Mouse (Mus musculus): ENCODE measurements around the gene Ankdd1a.
A peak's percentile ranks its signal among the peaks of the same experiment; 100 is the strongest.

Ankdd1a gene

DNA sequence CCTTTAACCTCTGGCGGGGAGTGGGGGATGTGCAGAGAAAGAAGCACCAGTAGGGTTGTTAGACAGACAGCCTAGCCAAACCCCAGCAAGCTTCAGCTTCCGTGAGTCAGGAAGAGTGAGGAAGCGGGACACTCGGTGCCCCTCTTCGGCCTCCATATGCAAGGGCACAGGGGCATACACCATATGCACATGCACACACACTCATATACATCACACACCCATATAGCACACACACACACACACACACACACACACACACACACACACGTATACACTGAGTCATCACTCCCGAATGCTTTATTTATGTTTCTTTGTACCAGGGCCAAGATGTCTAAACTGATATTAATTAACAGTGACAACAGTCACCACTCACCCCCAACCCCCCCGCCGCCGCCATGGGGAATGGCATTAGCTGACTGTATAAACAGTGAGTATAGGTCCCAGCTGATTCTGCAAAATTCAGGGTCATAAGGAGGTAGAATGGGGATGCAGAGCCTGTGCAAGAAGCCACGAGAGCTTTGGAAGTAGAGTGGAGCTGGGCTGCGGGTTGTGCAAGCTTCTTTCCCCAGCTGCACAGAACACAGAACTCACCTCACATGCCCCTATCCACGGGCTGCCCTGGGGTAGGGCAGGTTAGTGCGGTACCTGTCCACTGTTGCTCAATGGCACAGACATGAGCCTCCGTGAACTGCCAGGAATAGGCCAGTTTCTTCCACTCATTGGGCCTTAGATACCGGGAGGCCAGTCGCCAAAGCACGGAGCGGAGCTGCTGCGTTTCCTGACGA, 17.1 kb downstream of the Ankdd1a start:
- DNase-seq (ENCODE audit: low spot score), result no peak

DNA sequence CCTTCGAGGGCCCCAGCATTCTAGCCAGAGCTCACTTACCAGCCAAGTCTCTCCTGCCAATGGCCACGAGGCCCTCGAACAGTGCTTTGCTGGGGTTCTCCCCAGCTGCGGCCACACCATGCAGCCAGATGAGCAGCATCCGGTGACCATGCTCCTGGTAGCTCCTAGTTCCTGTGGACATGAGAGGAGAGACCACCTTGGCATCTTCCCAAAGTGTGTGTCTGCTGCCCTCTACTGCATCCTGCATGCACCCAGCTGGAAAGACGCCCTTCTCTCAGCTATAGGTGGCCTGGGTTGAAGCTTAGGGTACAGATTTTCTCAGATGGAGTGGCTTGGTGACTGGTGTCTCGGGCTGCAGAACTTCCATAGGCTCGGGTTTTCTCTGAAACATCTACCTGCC, 17.8 kb downstream of the Ankdd1a start:
- no peak for DNase-seq (ENCODE audit: low spot score)

DNA sequence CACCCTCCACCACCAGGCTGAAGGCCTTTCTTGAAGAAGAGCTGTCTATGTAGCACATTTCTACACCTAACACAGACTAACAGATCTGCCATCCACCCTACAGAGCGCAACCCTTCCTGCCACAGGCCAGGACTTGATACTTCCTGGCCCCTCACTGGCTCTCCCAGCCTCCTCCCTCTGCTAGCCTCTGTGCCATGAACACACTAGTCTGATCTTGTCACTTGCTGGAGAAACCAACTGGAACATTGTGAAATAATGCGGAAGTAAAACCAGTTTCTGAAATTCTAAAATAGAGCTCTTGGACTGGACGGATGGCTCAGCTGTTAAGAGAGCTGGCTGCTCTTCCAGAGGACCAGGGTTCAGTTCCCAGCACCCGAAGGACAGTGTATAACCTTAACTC, 27.1 kb downstream of the Ankdd1a start:
- no peak for DNase-seq (ENCODE audit: low spot score)

DNA sequence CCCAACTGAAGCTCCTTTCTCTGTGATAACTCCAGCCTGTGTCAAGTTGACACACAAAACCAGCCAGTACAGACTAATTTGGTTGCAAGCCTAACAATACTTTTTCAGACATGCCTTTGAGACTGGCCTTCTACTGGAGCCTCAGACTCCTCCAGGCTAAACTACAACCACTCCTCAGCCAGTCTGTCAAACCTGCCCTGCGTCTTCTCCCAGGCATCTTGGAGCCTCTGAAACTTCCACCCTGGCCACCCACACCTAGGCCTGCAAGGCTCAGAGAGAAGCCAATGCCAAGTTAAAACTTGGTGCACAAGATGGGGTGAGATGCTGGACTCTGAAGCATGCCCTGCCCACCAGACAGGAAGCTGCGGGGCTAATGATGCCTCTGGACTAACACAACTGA, 27.6 kb downstream of the Ankdd1a start:
- DNase-seq (ENCODE audit: low spot score), result no peak

DNA sequence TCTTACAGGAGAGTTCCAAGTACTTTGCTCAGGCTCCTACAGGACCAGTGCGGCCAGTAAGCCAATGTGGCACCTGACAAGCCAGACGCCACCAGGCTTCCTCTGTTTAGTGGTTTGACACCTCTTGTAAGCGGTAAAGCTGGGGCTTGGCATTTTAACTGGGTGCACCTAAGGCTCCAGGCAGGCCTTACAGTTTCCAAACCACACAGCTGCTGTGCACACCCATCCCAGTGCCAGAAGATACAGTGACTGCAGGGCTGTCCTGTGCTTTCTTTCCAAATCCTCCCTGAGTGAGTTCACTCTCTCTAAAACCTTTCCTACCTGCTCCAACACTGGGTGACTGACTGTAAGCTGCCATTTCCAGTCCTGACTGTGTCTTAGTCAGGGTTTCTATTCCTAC, 28.5 kb downstream of the Ankdd1a start:
- no peak for DNase-seq (ENCODE audit: low spot score)

DNA sequence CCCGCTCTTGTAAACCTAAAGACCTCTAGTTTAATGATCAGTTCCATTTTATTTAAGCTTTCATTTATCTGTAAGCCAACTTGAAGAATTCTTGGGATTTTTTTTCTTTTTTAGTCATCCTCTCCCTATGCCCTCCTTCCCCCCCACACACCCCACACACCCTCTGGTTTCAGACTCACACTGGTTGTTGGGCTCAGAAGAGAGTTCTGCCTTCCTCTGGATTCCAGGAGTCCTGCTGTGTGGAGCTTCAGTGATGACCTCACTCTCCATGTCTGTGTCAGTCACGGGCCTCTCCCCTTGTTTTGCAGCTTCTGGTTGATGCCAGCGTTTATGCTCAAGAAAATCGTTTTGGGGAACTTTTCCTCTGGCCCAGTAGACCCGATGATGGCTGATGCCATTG, 39.9 kb downstream of the Ankdd1a start:
- DNase-seq (ENCODE audit: low spot score), result no peak

DNA sequence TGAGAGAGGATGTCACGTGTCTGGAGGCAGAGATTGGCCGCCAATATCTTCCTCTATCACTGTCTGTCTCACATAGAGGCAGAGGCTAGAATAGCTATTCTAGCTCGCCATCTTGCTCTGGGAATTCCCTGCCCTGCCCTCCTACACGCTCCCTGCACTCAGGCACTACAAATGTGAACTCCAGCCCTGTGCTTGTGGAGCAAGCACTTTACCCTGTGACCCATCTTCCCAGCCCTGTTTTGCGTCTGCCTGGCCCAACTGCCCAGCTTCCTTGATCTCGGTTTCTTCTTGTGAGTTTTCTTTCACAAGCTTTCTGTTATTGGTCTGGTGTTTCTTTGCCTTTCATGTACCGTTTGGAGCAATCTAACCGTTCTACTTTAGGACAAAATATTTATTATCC, 40.8 kb downstream of the Ankdd1a start:
- no peak for DNase-seq (ENCODE audit: low spot score)

DNA sequence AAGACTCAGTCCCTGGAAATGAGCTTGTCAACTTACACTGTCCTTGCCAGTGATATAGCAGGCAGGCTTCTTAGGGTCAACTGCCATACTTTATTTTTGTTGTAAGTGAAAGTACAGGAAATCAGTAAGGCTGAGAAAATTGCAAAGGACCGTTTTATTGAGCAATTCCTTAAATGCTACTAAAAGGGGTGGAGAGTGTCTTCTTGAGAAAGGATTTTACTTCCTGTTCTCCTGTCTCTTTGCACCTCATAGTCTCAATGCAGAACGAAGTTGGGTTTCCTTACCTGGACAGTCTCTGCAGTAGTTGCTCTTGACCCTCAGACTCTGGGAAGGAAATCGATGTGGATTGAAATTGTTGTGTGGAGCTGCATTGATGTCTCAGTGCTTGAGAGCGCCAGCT, 47.2 kb downstream of the Ankdd1a start:
- DNase-seq (ENCODE audit: low spot score), result no peak

DNA sequence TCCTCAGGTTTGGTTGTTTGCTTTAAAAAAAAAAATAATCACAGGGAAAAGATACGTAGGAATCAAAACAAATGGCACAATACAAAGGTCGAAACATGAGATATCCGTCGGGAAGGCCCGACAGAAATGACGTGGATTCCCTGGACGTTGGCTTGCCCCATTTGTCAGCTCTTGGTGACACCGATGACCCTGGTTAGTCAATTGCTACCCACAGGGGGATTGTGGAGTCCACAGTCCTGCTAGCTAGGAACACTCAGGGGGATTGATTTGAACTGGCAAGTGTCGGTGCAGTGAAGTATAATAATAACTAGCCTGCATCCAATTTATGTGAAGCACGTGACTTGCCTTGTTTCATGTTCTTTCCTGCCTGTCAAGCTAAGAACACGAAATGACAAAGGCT, 52.3 kb downstream of the Ankdd1a start:
- DNase-seq (ENCODE audit: low spot score), result no peak

DNA sequence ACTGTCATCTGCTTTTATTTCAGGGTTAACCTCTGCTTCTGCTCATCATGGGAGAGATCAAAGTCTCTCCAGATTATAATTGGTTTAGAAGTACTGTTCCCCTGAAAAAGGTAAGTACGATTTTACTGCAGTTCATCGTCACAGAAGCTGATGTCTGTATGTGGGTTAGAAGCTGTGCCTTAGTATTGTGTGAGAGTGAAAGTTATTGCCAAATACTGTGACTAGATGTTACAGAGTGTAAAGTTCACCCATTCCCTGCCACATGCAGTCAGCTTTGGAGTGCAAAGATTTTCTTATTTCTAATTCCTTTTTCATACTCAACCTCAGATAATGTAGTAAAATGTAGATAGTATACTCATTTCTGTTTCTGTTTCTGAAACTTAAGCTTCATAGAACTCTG, 54.8 kb downstream of the Ankdd1a start:
- DNase-seq (ENCODE audit: low spot score), result no peak

DNA sequence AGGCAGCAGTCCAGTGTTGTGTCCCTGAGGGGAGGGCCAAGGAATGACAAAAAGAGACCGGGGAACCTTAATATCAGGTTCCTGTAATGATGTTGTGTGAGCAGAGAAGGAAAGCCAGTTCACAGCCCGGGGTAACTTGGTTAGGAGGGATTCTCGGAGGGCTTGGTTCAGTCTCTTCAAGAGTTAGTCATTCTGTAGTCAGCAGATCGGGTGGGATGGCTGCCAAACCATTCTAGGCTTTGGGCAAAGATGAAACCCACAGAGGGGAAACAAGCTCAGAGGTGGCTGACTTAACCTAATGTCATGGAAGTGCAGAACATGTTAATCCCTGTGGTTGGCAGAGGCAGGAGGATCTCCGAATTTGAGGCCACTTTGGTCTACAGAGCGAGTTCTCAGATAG, 55.8 kb downstream of the Ankdd1a start:
- DNase-seq (ENCODE audit: low spot score), result peak; percentile 15

DNA sequence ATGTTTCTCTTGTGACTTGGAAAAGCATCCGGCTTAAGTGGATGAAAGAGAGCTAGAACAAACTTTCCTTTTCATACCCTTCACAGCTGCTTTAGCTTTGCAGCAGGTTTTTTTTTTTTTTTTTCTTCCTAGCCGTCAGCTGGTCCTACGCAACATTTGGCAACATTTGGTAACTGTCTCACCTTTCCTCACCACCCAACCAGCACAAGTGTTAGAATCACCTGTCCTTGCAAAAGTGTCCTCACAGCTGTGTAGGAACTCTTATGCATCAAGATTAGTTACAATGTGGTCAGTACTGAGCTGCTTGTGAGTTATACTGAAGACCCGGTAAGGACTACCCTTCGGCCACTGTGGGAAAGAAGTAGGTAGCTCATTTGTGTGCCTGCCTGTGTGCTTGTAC, 57.4 kb downstream of the Ankdd1a start:
- DNase-seq (ENCODE audit: low spot score), result no peak

DNA sequence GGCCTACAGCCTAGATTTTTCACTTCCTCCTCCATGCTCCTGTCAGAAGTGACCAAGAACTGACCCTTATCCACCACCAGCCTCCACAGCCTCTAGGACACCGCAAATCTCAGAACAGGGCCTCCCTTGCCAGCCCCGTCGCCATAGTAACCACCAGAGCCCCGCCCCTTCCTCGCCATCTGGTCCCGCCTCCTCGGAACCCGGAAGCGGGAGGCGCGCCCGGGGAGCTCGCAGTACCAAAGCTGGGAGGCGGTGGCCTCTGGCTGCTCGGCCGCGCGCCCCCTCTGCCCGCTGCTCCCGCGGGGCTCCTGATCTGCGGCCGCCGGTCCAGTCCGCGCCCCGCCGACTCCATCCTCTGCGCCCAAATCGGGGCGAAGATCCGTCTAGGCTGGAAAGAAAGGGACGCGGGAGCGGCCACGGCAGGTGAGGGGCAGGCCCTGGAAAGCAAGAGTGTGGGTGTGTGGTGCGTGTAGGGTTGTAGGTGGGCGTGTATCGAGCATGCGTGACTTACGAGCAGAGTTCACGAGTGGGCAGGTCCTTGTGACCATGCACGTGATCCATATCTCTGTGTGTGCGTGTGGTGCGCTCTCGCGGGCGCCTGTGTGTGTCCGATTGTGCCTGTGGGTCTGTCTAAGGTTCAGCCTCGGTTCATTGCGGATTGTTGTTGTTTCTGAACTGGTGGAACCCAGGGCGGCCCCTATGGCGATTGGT, 59.1 kb downstream of the Ankdd1a start, which contains the start of gene Spg21:
Spg21 (plus strand) TSS at position 216 of the 711 bp plus-strand sequence.
- DNase-seq (ENCODE audit: low spot score), result peak; percentile 90

DNA sequence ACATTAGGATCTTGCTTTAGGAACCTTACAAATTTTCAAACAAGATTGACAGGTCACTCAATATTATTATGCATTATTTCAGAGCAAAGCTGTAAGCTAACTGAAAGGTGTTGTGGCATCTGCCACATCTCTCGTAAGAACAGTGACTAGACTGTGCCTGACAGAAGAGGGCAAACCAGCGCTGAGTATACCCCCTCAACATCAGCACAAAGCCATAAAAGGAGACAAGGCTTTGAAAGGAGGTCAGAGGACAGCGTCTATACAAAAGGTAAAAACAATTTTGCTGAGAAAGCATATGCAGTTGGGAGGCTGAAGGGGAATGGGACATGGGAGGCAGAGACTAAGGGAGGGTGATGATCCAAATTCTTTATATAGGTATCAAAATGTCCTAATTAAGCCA, 59.8 kb downstream of the Ankdd1a start:
- DNase-seq (ENCODE audit: low spot score), result no peak

DNA sequence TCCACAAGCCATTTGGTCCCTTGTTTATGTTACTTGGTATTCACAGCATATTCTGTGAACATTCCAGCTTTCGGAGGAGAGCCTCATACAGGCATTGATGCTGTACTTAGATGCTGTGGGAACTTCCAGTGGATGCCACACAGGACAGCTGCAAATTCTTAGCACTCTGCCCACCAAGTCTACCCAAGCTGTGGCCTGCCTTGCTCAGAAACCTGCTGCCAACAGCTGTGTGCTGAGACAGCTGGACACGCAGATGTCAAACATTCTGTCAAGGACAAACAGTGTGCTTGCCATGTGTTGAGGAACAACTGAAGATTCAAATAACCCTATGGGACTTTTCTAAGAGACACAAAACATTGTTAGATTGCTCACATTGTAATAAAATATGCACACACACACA, 61.0 kb downstream of the Ankdd1a start:
- DNase-seq (ENCODE audit: low spot score), result no peak

DNA sequence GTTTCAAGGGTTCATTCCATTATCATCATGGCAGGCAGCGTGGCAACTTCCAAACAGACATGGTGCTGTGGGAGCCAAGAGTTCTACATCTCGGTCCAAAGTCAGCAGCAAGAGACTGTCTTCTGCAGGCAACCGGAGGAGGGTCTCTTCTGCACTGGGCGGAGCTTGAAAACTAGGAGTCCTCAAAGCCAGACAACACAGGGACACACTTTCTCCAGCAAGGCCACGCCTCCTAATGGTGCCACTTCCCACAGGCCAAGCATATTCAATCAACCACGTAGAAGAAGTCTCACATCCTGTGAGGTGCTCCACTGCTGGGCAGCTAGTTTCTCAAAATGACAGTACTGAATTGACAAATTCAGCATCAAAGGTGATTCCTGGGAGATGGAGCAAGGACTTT, 72.0 kb downstream of the Ankdd1a start:
- DNase-seq (ENCODE audit: low spot score), result no peak

DNA sequence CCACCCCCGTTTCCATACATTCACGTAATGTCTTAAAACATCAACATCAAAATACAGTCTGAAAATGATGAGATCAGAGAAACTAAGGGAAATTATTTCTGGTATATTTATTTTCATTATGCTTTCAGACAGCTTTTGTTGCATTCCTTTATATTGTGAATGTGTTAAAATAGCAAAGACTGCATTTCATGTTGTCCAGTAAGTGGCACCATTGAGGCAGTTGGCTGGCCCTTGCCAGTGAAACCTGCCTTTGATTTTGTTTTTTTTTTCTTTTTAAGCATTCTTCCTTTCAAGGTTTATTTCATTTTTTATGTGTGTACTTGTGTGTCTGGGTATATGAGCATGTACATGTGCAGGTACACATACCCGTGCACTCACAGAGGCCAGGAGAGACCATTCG, 75.3 kb downstream of the Ankdd1a start:
- no peak for DNase-seq (ENCODE audit: low spot score)
